Comparison of ENCODE assay signal across 21 mouse cellular contexts in genomic region chr19:27396719-27397118, GRCm38 (mm10). TPM values are rescaled to one million over a fixed set of nuclear protein-coding genes. Genes with fewer than 3 reads are reported as not detected.
DNase-seq lines count a peak whose midpoint lies in the region; ATAC-seq lines count a peak whose summit lies in the region.
"Had no signal": no experiment of that assay in that cellular context is flagged by ENCODE, and none has a peak within 500 bp of the region (broad histone marks: within the 10 kb centered on the region; RNA-seq: fewer than 3 reads in every experiment).

No protein-coding gene starts in this region.

- intact Hi-C loops in heart, postnatal 10 days (cut with DNase I) = no loop called here
- intact Hi-C loops in heart, postnatal 36 days (cut with DNase I) = no loop called here

- H3K9ac ChIP-seq in embryonic facial prominence, embryonic 12.5 days = no peak overlapping the region
- no peak overlapping the region for H3K9ac ChIP-seq in heart, embryonic 12.5 days
- H3K9ac ChIP-seq in heart, embryonic 16.5 days (ENCODE audit: low read length) = no peak overlapping the region
- H3K9ac ChIP-seq in kidney, embryonic 16.5 days (replicated peaks; ENCODE audit: low read length) = no peak overlapping the region
- H3K9ac ChIP-seq: forebrain, embryonic 12.5 days; hindbrain, embryonic 12.5 days; intestine, embryonic 15.5 days had no signal

- no peaks in the 10 kb centered on the region for H3K4me1 ChIP-seq in embryonic facial prominence, embryonic 12.5 days
- no peaks in the 10 kb centered on the region for H3K4me1 ChIP-seq in embryonic facial prominence, embryonic 10.5 days
- H3K4me1 ChIP-seq in heart, embryonic 12.5 days (replicated peaks) = peaks cover 16% of the 10 kb centered on the region; the same call in 1 of the 2 replicates
- H3K4me1 ChIP-seq in heart, embryonic 16.5 days (ENCODE audit: control insufficient read depth, insufficient read depth, low read length) = peaks cover 7% of the 10 kb centered on the region
- no peaks in the 10 kb centered on the region for H3K4me1 ChIP-seq in kidney, embryonic 16.5 days (ENCODE audit: insufficient read depth, low read length)
- H3K4me1 ChIP-seq: forebrain, embryonic 12.5 days; hindbrain, embryonic 12.5 days; intestine, embryonic 15.5 days had no signal

- no peaks in the 10 kb centered on the region for H3K9me3 ChIP-seq in embryonic facial prominence, embryonic 12.5 days
- H3K9me3 ChIP-seq in embryonic facial prominence, embryonic 10.5 days = no peaks in the 10 kb centered on the region
- H3K9me3 ChIP-seq in heart, embryonic 12.5 days (replicated peaks) = no peaks in the 10 kb centered on the region
- H3K9me3 ChIP-seq in heart, embryonic 16.5 days (replicated peaks; ENCODE audit: control insufficient read depth, low read length) = no peaks in the 10 kb centered on the region
- no peaks in the 10 kb centered on the region for H3K9me3 ChIP-seq in kidney, embryonic 16.5 days (ENCODE audit: low read length)
- H3K9me3 ChIP-seq: forebrain, embryonic 12.5 days; G1E; hindbrain, embryonic 12.5 days; intestine, embryonic 15.5 days had no signal

- no peak for DNase-seq in embryonic facial prominence, embryonic 10.5 days (ENCODE audit: low spot score)
- DNase-seq in heart, postnatal 10 days = no peak
- DNase-seq in heart, postnatal 36 days = no peak
- DNase-seq in kidney, postnatal 25 days = no peak
- DNase-seq: adrenal gland, adult 8-10 months; adrenal gland, postnatal 36 days; B cell, adult 2 months; cerebellum, adult 2 months; cerebellum, postnatal 10 days; gastrocnemius, postnatal 25 days; kidney, adult 18-20 months had no signal

- no peak overlapping the region for H3K27ac ChIP-seq in embryonic facial prominence, embryonic 12.5 days
- H3K27ac ChIP-seq in embryonic facial prominence, embryonic 10.5 days (replicated peaks) = no peak overlapping the region
- peak overlapping the region; percentile 56; the same call in 1 of the 2 replicates for H3K27ac ChIP-seq in heart, embryonic 12.5 days (ENCODE audit: poor library complexity, severe bottlenecking)
- no peak overlapping the region for H3K27ac ChIP-seq in heart, embryonic 16.5 days (ENCODE audit: low read length)
- peak overlapping the region; percentile 1; the same call in 1 of the 2 replicates for H3K27ac ChIP-seq in kidney, embryonic 16.5 days (ENCODE audit: low read length)
- H3K27ac ChIP-seq: forebrain, embryonic 12.5 days; hindbrain, embryonic 12.5 days; intestine, embryonic 15.5 days had no signal

- 0 out of 2 replicates have a peak, but pooled peaks have one; percentile 41 for ATAC-seq in embryonic facial prominence, embryonic 12.5 days (ENCODE audit: insufficient number of reproducible peaks, insufficient read depth, low FRiP score, low TSS enrichment)
- peak; percentile 64; the same call in 1 of the 2 replicates for ATAC-seq in heart, embryonic 12.5 days (ENCODE audit: insufficient number of reproducible peaks, low FRiP score)
- ATAC-seq in heart, embryonic 16.5 days (replicated peaks; ENCODE audit: extremely low read depth, insufficient read depth, low FRiP score) = peak; percentile 55
- ATAC-seq in kidney, embryonic 16.5 days (ENCODE audit: low FRiP score, low TSS enrichment) = no peak
- ATAC-seq: CD4-positive, CD25-positive, alpha-beta regulatory T cell, adult 4 months; forebrain, embryonic 16.5 days had no signal

- 74% methylated on average over 2 of the region's 2 CpGs for WGBS in embryonic facial prominence, embryonic 12.5 days
- 88% methylated on average over 2 of the region's 2 CpGs for WGBS in embryonic facial prominence, embryonic 10.5 days
- WGBS in heart, embryonic 12.5 days = 52% methylated on average over 2 of the region's 2 CpGs
- WGBS in heart, embryonic 16.5 days = 49% methylated on average over 2 of the region's 2 CpGs
- 89% methylated on average over 2 of the region's 2 CpGs for WGBS in kidney, embryonic 16.5 days

- peaks cover 74% of the 10 kb centered on the region for H3K36me3 ChIP-seq in embryonic facial prominence, embryonic 12.5 days
- peaks cover 100% of the 10 kb centered on the region for H3K36me3 ChIP-seq in embryonic facial prominence, embryonic 10.5 days (replicated peaks)
- H3K36me3 ChIP-seq in heart, embryonic 12.5 days = peaks cover 73% of the 10 kb centered on the region
- peaks cover 38% of the 10 kb centered on the region for H3K36me3 ChIP-seq in heart, embryonic 16.5 days (ENCODE audit: control insufficient read depth, insufficient read depth)
- peaks cover 56% of the 10 kb centered on the region for H3K36me3 ChIP-seq in kidney, embryonic 16.5 days (ENCODE audit: insufficient read depth, low read length)

- no peak overlapping the region for H3K4me3 ChIP-seq in embryonic facial prominence, embryonic 12.5 days
- H3K4me3 ChIP-seq in embryonic facial prominence, embryonic 10.5 days = no peak overlapping the region
- no peak overlapping the region for H3K4me3 ChIP-seq in heart, embryonic 12.5 days
- H3K4me3 ChIP-seq in heart, embryonic 16.5 days (ENCODE audit: low read length) = no peak overlapping the region
- H3K4me3 ChIP-seq in kidney, embryonic 16.5 days (ENCODE audit: low read length) = no peak overlapping the region
- H3K4me3 ChIP-seq: forebrain, embryonic 12.5 days; hindbrain, embryonic 12.5 days; intestine, embryonic 15.5 days had no signal

- no peaks in the 10 kb centered on the region for H3K27me3 ChIP-seq in embryonic facial prominence, embryonic 12.5 days
- no peaks in the 10 kb centered on the region for H3K27me3 ChIP-seq in embryonic facial prominence, embryonic 10.5 days (replicated peaks; ENCODE audit: low read depth, poor library complexity, severe bottlenecking)
- no peaks in the 10 kb centered on the region for H3K27me3 ChIP-seq in heart, embryonic 12.5 days (replicated peaks)
- H3K27me3 ChIP-seq in heart, embryonic 16.5 days (ENCODE audit: control insufficient read depth, insufficient read depth, low read length) = no peaks in the 10 kb centered on the region
- H3K27me3 ChIP-seq in kidney, embryonic 16.5 days (ENCODE audit: insufficient read depth, low read length) = no peaks in the 10 kb centered on the region
- H3K27me3 ChIP-seq: forebrain, embryonic 12.5 days; hindbrain, embryonic 12.5 days; intestine, embryonic 15.5 days had no signal

- H3K4me2 ChIP-seq in embryonic facial prominence, embryonic 12.5 days (replicated peaks) = no peak overlapping the region
- H3K4me2 ChIP-seq in heart, embryonic 12.5 days = no peak overlapping the region
- no peak overlapping the region for H3K4me2 ChIP-seq in heart, embryonic 16.5 days (ENCODE audit: low read depth, low read length)
- H3K4me2 ChIP-seq in kidney, embryonic 16.5 days (replicated peaks; ENCODE audit: low read depth, low read length) = no peak overlapping the region
- H3K4me2 ChIP-seq: forebrain, embryonic 12.5 days; hindbrain, embryonic 12.5 days; intestine, embryonic 15.5 days had no signal

RNA-seq across cellular contexts. Expression of gene Pum3, which starts 32.9 kb away (rescaled TPM):
- 78.6 and 86.4 TPM in 2 replicates for polyA plus RNA-seq in embryonic facial prominence, embryonic 12.5 days (2016; fragmentation: Nextera tagmentation; extraction: Ambion mirVana)
- polyA plus RNA-seq in embryonic facial prominence, embryonic 10.5 days (2016; fragmentation: Nextera tagmentation; extraction: Ambion mirVana) = 94.1 and 94.9 TPM in 2 replicates
- polyA plus RNA-seq in heart, embryonic 12.5 days (2016; fragmentation: Nextera tagmentation; extraction: Ambion mirVana) = 56.6 and 61.7 TPM in 2 replicates
- total RNA-seq in heart, postnatal 10 days (2021) = 10 to 100 TPM; 30.1 to 38.1 TPM
- 34.7 and 47.8 TPM in 2 replicates for polyA plus RNA-seq in heart, embryonic 16.5 days (2015; fragmentation: Nextera tagmentation; extraction: Ambion mirVana)
- 10 to 100 TPM; 30.3 to 33.1 TPM for total RNA-seq in heart, postnatal 36 days (2021)
- 77.2 and 79.5 TPM in 2 replicates for polyA plus RNA-seq in kidney, embryonic 16.5 days (2015; fragmentation: Nextera tagmentation; extraction: Ambion mirVana)

Comparison
In these comparisons a context has a peak if more than half of its experiments do, and no peak if none do; other contexts are left out.
1. H3K27ac ChIP-seq: peak in heart, embryonic 12.5 days (single experiment) and kidney, embryonic 16.5 days (single experiment); none in embryonic facial prominence, embryonic 12.5 days (single experiment), embryonic facial prominence, embryonic 10.5 days (single experiment) and heart, embryonic 16.5 days (single experiment).